Comparison of ENCODE assay signal across 21 mouse cellular contexts in the genomic region with DNA sequence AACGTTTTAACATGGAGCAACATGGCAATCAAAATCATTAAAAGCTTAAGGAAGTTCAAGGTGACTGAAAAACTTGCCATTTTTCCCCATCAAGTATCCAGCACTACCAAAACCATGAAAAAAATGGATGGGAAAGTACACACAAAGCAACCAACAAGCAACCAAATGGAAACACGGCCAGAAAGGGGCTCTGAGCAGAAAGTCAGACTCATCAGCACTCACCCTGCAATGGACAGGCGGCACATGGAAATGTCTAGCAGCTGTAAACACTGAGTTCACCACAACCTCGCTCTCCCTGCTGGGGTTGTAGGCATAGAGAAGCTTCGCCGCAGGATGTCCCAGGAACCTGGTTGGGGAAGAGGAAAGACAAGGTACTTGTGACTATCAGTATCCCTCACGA.
DNase-seq lines count a peak whose midpoint lies in the region; ATAC-seq and TF ChIP-seq lines count a peak whose summit lies in the region.
"Had no signal": no experiment of that assay in that cellular context is flagged by ENCODE, and none has a peak within 500 bp of the region (broad histone marks: within the 10 kb centered on the region; RNA-seq: fewer than 3 reads in every experiment).

No protein-coding gene starts in this region.

- H3K27ac ChIP-seq in embryonic facial prominence, embryonic 14.5 days (replicated peaks; ENCODE audit: low read depth, low read length): 0 out of 2 replicates have a peak overlapping the region, but pooled peaks have one; percentile 2
- H3K27ac ChIP-seq in embryonic facial prominence, embryonic 10.5 days (replicated peaks): no peak overlapping the region
- H3K27ac ChIP-seq in limb, embryonic 14.5 days (replicated peaks; ENCODE audit: low read depth, low read length): no peak overlapping the region
- no peak overlapping the region for H3K27ac ChIP-seq in limb, embryonic 10.5 days
- H3K27ac ChIP-seq: embryonic facial prominence, embryonic 15.5 days; forebrain, embryonic 10.5 days; hindbrain, embryonic 12.5 days had no signal

- WGBS in embryonic facial prominence, embryonic 14.5 days: 89% methylated on average over 7 of the region's 7 CpGs
- 89% methylated on average over 7 of the region's 7 CpGs for WGBS in embryonic facial prominence, embryonic 10.5 days
- 85% methylated on average over 7 of the region's 7 CpGs for whole genome bisulfite sequencing in limb, embryonic 14.5 days
- 88% methylated on average over 7 of the region's 7 CpGs for WGBS in limb, embryonic 10.5 days

- no peaks in the 10 kb centered on the region for H3K4me1 ChIP-seq in embryonic facial prominence, embryonic 14.5 days (ENCODE audit: control insufficient read depth, insufficient read depth, low read length)
- H3K4me1 ChIP-seq in embryonic facial prominence, embryonic 10.5 days: peaks cover 9% of the 10 kb centered on the region; the same call in 1 of the 2 replicates
- no peaks in the 10 kb centered on the region for H3K4me1 ChIP-seq in limb, embryonic 14.5 days (ENCODE audit: control insufficient read depth, insufficient read depth, low read length)
- no peaks in the 10 kb centered on the region for H3K4me1 ChIP-seq in limb, embryonic 10.5 days

- H3K9ac ChIP-seq in embryonic facial prominence, embryonic 14.5 days (ENCODE audit: low read depth, low read length): no peak overlapping the region
- H3K9ac ChIP-seq in limb, embryonic 14.5 days (ENCODE audit: low read depth, low read length, severe bottlenecking): no peak overlapping the region
- H3K9ac ChIP-seq: embryonic facial prominence, embryonic 15.5 days; hindbrain, embryonic 12.5 days had no signal

- H3K4me2 ChIP-seq in embryonic facial prominence, embryonic 14.5 days (ENCODE audit: low read depth, low read length): no peak overlapping the region
- no peak overlapping the region for H3K4me2 ChIP-seq in limb, embryonic 14.5 days (replicated peaks; ENCODE audit: low read depth, low read length, severe bottlenecking)
- H3K4me2 ChIP-seq: embryonic facial prominence, embryonic 15.5 days; hindbrain, embryonic 12.5 days had no signal

- no peak overlapping the region for H3K4me3 ChIP-seq in embryonic facial prominence, embryonic 14.5 days (ENCODE audit: low read depth, low read length)
- no peak overlapping the region for H3K4me3 ChIP-seq in embryonic facial prominence, embryonic 10.5 days
- H3K4me3 ChIP-seq in limb, embryonic 14.5 days (replicated peaks; ENCODE audit: low read length): no peak overlapping the region
- H3K4me3 ChIP-seq in limb, embryonic 10.5 days: no peak overlapping the region
- H3K4me3 ChIP-seq: embryonic facial prominence, embryonic 15.5 days; erythroblast, embryonic 14.5 days; forebrain, embryonic 10.5 days; gastrocnemius, adult 2 months; hindbrain, embryonic 12.5 days had no signal

- H3K9me3 ChIP-seq in embryonic facial prominence, embryonic 14.5 days (ENCODE audit: control insufficient read depth, low read length): no peaks in the 10 kb centered on the region
- no peaks in the 10 kb centered on the region for H3K9me3 ChIP-seq in embryonic facial prominence, embryonic 10.5 days
- no peaks in the 10 kb centered on the region for H3K9me3 ChIP-seq in limb, embryonic 14.5 days (ENCODE audit: control insufficient read depth, low read length)
- H3K9me3 ChIP-seq in limb, embryonic 10.5 days (replicated peaks): no peaks in the 10 kb centered on the region
- H3K9me3 ChIP-seq: embryonic facial prominence, embryonic 15.5 days; forebrain, embryonic 10.5 days; hindbrain, embryonic 12.5 days had no signal

- no peak for DNase-seq in embryonic facial prominence, embryonic 14.5 days (ENCODE audit: low spot score)
- no peak for DNase-seq in embryonic facial prominence, embryonic 10.5 days (ENCODE audit: low spot score)
- DNase-seq in limb, embryonic 14.5 days (ENCODE audit: low spot score): no peak
- no peak for DNase-seq in limb, embryonic 10.5 days (ENCODE audit: low spot score)
- peak; percentile 73 for DNase-seq in R1 (ENCODE audit: low read depth, low spot score)
- DNase-seq in lung, postnatal 25 days (ENCODE audit: low spot score): no peak
- no peak for DNase-seq in urinary bladder, postnatal 4 days (ENCODE audit: low spot score in 2 of 2)
- DNase-seq: adrenal gland, postnatal 14 days; cerebellum, adult 11-12 months; cerebellum, adult 9-11 months; cerebellum, postnatal 36 days; gastrocnemius, postnatal 25 days; kidney, adult 11 months had no signal

- H3K36me3 ChIP-seq in embryonic facial prominence, embryonic 14.5 days (ENCODE audit: control insufficient read depth, insufficient read depth, low read length): peaks cover 57% of the 10 kb centered on the region
- peaks cover 80% of the 10 kb centered on the region for H3K36me3 ChIP-seq in embryonic facial prominence, embryonic 10.5 days (replicated peaks)
- H3K36me3 ChIP-seq in limb, embryonic 14.5 days (ENCODE audit: control insufficient read depth, insufficient read depth, low read length): peaks cover 34% of the 10 kb centered on the region
- peaks cover 76% of the 10 kb centered on the region for H3K36me3 ChIP-seq in limb, embryonic 10.5 days

- no peak for TF ChIP-seq POLR2A in limb, embryonic 14.5 days (IDR thresholded peaks at IDR 0.05; ENCODE audit: borderline replicate concordance, extremely low read depth, insufficient read depth, insufficient read length)

- H3K27me3 ChIP-seq in embryonic facial prominence, embryonic 14.5 days (replicated peaks; ENCODE audit: control insufficient read depth, insufficient read depth, low read length): no peaks in the 10 kb centered on the region
- H3K27me3 ChIP-seq in embryonic facial prominence, embryonic 10.5 days (replicated peaks; ENCODE audit: low read depth, poor library complexity, severe bottlenecking): no peaks in the 10 kb centered on the region
- H3K27me3 ChIP-seq in limb, embryonic 14.5 days (ENCODE audit: control insufficient read depth, insufficient read depth, low read length): no peaks in the 10 kb centered on the region
- H3K27me3 ChIP-seq in limb, embryonic 10.5 days (ENCODE audit: low read depth, poor library complexity, severe bottlenecking): no peaks in the 10 kb centered on the region
- H3K27me3 ChIP-seq: embryonic facial prominence, embryonic 15.5 days; hindbrain, embryonic 12.5 days had no signal

- ATAC-seq in embryonic facial prominence, embryonic 14.5 days (ENCODE audit: low read depth): no peak
- peak; percentile 19; the same call in 1 of the 2 replicates for ATAC-seq in limb, embryonic 14.5 days (ENCODE audit: low FRiP score, low read depth)
- ATAC-seq: activated CD4-positive, CD25-positive, alpha-beta regulatory T cell, adult 4 months; forebrain, embryonic 14.5 days; hindbrain, embryonic 16.5 days had no signal
